Mouse (Mus musculus) MEL (cell line): ENCODE data around the gene Mrpl42. TPM values are rescaled to one million over a fixed set of nuclear protein-coding genes. Genes with fewer than 3 reads are reported as not detected.
A peak's percentile ranks its signal among the peaks of the same experiment; 100 is the strongest.

Experiments
- DNase-seq: peaks from one replicate; pipeline ENCODE4 v3.0.0; 2011; ENCODE audit warnings: low read depth, low spot score
- H3K27ac ChIP-seq: 2 replicates; pipeline ENCODE4 v1.5.1; 2012; ENCODE audit warnings: low read depth, mild to moderate bottlenecking, control low read depth, low read length, moderate library complexity; ENCODE audit not compliant: control insufficient read depth
- H3K27me3 ChIP-seq, 2 experiments: fragments of 150-350 bp in 1 of 2; sonication (generic) in 1 of 2; 2 replicates each; pipeline ENCODE4 v1.6.1; 2012; ENCODE audit warnings: low read length in 2 of 2, mild to moderate bottlenecking in 2 of 2, improper control_type of control experiment in 1 of 2, moderate library complexity in 1 of 2; ENCODE audit not compliant: insufficient read depth in 2 of 2, control insufficient read depth in 1 of 2
- H3K36me3 ChIP-seq, 2 experiments: 2 replicates each; pipeline ENCODE4 v1.6.1; 2012 to 2014; ENCODE audit warnings: low read length in 2 of 2, improper control_type of control experiment in 1 of 2, inconsistent platforms in 1 of 2, mild to moderate bottlenecking in 1 of 2; ENCODE audit not compliant: insufficient read depth in 2 of 2, control insufficient read depth in 1 of 2
- H3K4me1 ChIP-seq, 2 experiments: fragments of 150-350 bp in 1 of 2; sonication (generic) in 1 of 2; 2 replicates each; pipeline ENCODE4 v1.6.1; 2012; ENCODE audit warnings: low read length in 2 of 2, improper control_type of control experiment in 1 of 2, mild to moderate bottlenecking in 1 of 2; ENCODE audit not compliant: insufficient read depth in 2 of 2, control insufficient read depth in 1 of 2
- H3K4me3 ChIP-seq, 2 experiments: fragments of 150-350 bp in 1 of 2; sonication (generic) in 1 of 2; 2 replicates each; pipeline ENCODE4 v1.5.1; 2012; ENCODE audit warnings: low read depth in 2 of 2, low read length in 2 of 2, mild to moderate bottlenecking in 2 of 2, moderate library complexity in 2 of 2, control low read depth in 1 of 2, improper control_type of control experiment in 1 of 2; ENCODE audit not compliant: control insufficient read depth in 1 of 2, insufficient read depth in 1 of 2
- H3K79me2 ChIP-seq: 2 replicates; pipeline ENCODE4 v1.6.1; 2012; ENCODE audit warnings: mild to moderate bottlenecking, low read length, moderate library complexity; ENCODE audit not compliant: control insufficient read depth, poor library complexity, insufficient read depth
- H3K9ac ChIP-seq: 2 replicates; pipeline ENCODE4 v1.6.1; 2012; ENCODE audit warnings: low read depth, mild to moderate bottlenecking, control low read depth, low read length, moderate library complexity; ENCODE audit not compliant: control insufficient read depth, poor library complexity, severe bottlenecking
- H3K9me3 ChIP-seq: fragments of 150-350 bp; sonication (generic); replicated peaks from 2 replicates; pipeline ENCODE4 v1.6.1; 2012; ENCODE audit warnings: mild to moderate bottlenecking, low read length, improper control_type of control experiment, moderate library complexity; ENCODE audit not compliant: insufficient read depth
- BHLHE40 ChIP-seq: IDR thresholded peaks from 2 replicates; pipeline ENCODE4 v1.6.1; 2012; ENCODE audit warnings: low read depth, mild to moderate bottlenecking, inconsistent platforms, low read length, improper control_type of control experiment, borderline replicate concordance
- CHD1 ChIP-seq: IDR thresholded peaks from 2 replicates; pipeline ENCODE4 v1.6.1; 2012; ENCODE audit warnings: low read depth, mild to moderate bottlenecking, inconsistent platforms, low read length, improper control_type of control experiment
- CHD2 ChIP-seq: IDR thresholded peaks from 2 replicates; pipeline ENCODE4 v1.6.1; 2011; ENCODE audit warnings: low read length, improper control_type of control experiment
- CTCF ChIP-seq, 3 experiments: IDR thresholded peaks in 2 of 3; conservative IDR thresholded peaks in 1 of 3; 2 replicates each; pipeline ENCODE4 v1.5.1; 2011 to 2012; ENCODE audit warnings: low read length in 3 of 3, low read depth in 2 of 3, mild to moderate bottlenecking in 2 of 3, improper control_type of control experiment in 1 of 3, inconsistent platforms in 1 of 3, mixed read lengths in 1 of 3, moderate library complexity in 1 of 3; ENCODE audit not compliant: control insufficient read depth in 1 of 3, insufficient read depth in 1 of 3, poor library complexity in 1 of 3, severe bottlenecking in 1 of 3
- ELF1 ChIP-seq: IDR thresholded peaks from 2 replicates; pipeline ENCODE4 v1.6.1; 2014; ENCODE audit warnings: low read depth, mild to moderate bottlenecking, inconsistent platforms, low read length, improper control_type of control experiment, moderate library complexity
- GATA1 ChIP-seq: IDR thresholded peaks from 2 replicates; pipeline ENCODE4 v1.6.1; 2011; ENCODE audit warnings: low read depth, low read length, improper control_type of control experiment
- HCFC1 ChIP-seq: IDR thresholded peaks from 2 replicates; pipeline ENCODE4 v1.6.1; 2012; ENCODE audit warnings: low read depth, mild to moderate bottlenecking, inconsistent platforms, low read length, improper control_type of control experiment, moderate library complexity
- JUND ChIP-seq: IDR thresholded peaks from 2 replicates; pipeline ENCODE4 v1.6.1; 2011; ENCODE audit warnings: low read depth, mild to moderate bottlenecking, improper control_type of control experiment, low read length
- MAX ChIP-seq: IDR thresholded peaks from 2 replicates; pipeline ENCODE4 v1.6.1; 2011; ENCODE audit warnings: low read length, improper control_type of control experiment
- NRF1 ChIP-seq: IDR thresholded peaks from 2 replicates; pipeline ENCODE4 v1.6.1; 2014; ENCODE audit warnings: low read depth, mild to moderate bottlenecking, inconsistent platforms, low read length, improper control_type of control experiment, moderate library complexity; ENCODE audit not compliant: poor library complexity, insufficient read depth, severe bottlenecking
- POLR2A ChIP-seq, 2 experiments: IDR thresholded peaks; 2 replicates each; pipeline ENCODE4 v1.6.1; 2011 to 2012; ENCODE audit warnings: low read length in 2 of 2, mild to moderate bottlenecking in 2 of 2, control low read depth in 1 of 2, improper control_type of control experiment in 1 of 2, low read depth in 1 of 2, moderate library complexity in 1 of 2; ENCODE audit not compliant: control insufficient read depth in 1 of 2, insufficient read depth in 1 of 2, poor library complexity in 1 of 2
- POLR2AphosphoS2 ChIP-seq: IDR thresholded peaks from 2 replicates; pipeline ENCODE4 v1.6.1; 2011; ENCODE audit warnings: low read length, improper control_type of control experiment
- RAD21 ChIP-seq: IDR thresholded peaks from 2 replicates; pipeline ENCODE4 v1.6.1; 2011; ENCODE audit warnings: mild to moderate bottlenecking, low read depth, low read length, improper control_type of control experiment
- RCOR1 ChIP-seq: IDR thresholded peaks from 2 replicates; pipeline ENCODE4 v1.6.1; 2012; ENCODE audit warnings: low read depth, mild to moderate bottlenecking, inconsistent platforms, low read length, improper control_type of control experiment
- SIN3A ChIP-seq: IDR thresholded peaks from 2 replicates; pipeline ENCODE4 v1.6.1; 2012; ENCODE audit warnings: low read length, improper control_type of control experiment, inconsistent platforms
- SMC3 ChIP-seq: IDR thresholded peaks from 2 replicates; pipeline ENCODE4 v1.6.1; 2011; ENCODE audit warnings: low read depth, low read length, improper control_type of control experiment
- TAL1 ChIP-seq: IDR thresholded peaks from 2 replicates; pipeline ENCODE4 v1.6.1; 2012; ENCODE audit warnings: mild to moderate bottlenecking, inconsistent platforms, low read length, moderate library complexity, mixed read lengths
- USF1 ChIP-seq: IDR thresholded peaks from 2 replicates; pipeline ENCODE4 v1.6.1; 2014; ENCODE audit warnings: low read depth, mild to moderate bottlenecking, inconsistent platforms, low read length, improper control_type of control experiment, moderate library complexity
- USF2 ChIP-seq, 2 experiments: IDR thresholded peaks; 2 replicates each; pipeline ENCODE4 v1.6.1; 2011 to 2012; ENCODE audit warnings: improper control_type of control experiment in 2 of 2, low read length in 2 of 2, borderline replicate concordance in 1 of 2, inconsistent platforms in 1 of 2, low read depth in 1 of 2, mild to moderate bottlenecking in 1 of 2; ENCODE audit not compliant: insufficient read depth in 1 of 2
- ZC3H11A ChIP-seq: IDR thresholded peaks from 2 replicates; pipeline ENCODE4 v1.6.1; 2012; ENCODE audit warnings: low read depth, mild to moderate bottlenecking, inconsistent platforms, low read length, improper control_type of control experiment
- polyA plus RNA-seq, 2 experiments: library from polyadenylated mRNA; stranded (reverse) in 1 of 2; unstranded in 1 of 2; fragments of >175 nt in 1 of 2; fragments of >200 nt in 1 of 2; gene quantifications; 2 replicates each; pipeline versions ENCODE4 v1.2.1 to v1.2.4; 2012; ENCODE audit warnings: low replicate concordance in 2 of 2, low read depth in 1 of 2; ENCODE audit not compliant: insufficient read length in 2 of 2, insufficient read depth in 1 of 2, missing spikeins in 1 of 2
- total RNA-seq: library from RNA; depleted of rRNA; stranded (reverse); fragments of 300-350 nt; gene quantifications from 2 replicates; pipeline ENCODE4 v1.2.3, GENCODE M21; 2012

Mrpl42 gene
- total and polyA plus RNA-seq, 3 experiments: 187 to 1,026 (median 298) TPM

DNA sequence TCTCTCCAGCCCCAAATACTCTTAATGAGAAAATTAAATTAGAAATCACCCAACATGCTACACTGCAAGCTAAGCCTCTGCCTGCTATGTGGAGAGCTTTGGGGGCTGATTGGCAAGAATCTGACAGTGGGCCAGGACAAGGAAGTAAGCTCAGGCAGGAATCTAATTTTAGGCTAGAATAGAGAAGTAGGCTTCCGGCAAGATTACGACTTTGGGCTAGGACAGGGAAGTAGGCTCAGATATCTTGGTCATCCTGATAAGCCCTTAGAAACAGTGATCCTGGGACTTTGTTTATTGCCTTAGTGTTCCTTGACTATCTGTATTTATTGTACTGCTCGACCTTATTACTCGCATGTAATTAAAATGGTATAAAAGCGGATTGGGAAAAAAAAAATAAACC, 7.5 kb downstream of the Mrpl42 start (continued):
- peak; percentile 93 for TF ChIP-seq GATA1
- TF ChIP-seq RCOR1: peak; percentile 75
- no peak for TF ChIP-seq USF1
- peak; percentile 49; the same call in 1 of the 2 replicates for TF ChIP-seq SIN3A
- no peak for TF ChIP-seq MAX
- TF ChIP-seq CHD1: no peak
- TF ChIP-seq USF2 (IDR thresholded peaks at IDR 0.05; ENCODE audit: borderline replicate concordance in 1 of 2, insufficient read depth in 1 of 2, low read depth in 1 of 2, low read length in 2 of 2): no peak
- no peak for TF ChIP-seq HCFC1
- no peak for TF ChIP-seq POLR2A (IDR thresholded peaks at IDR 0.05; ENCODE audit: control insufficient read depth in 1 of 2, insufficient read depth in 1 of 2, low read depth in 1 of 2, low read length in 2 of 2, poor library complexity in 1 of 2)
- no peak for TF ChIP-seq ZC3H11A
- TF ChIP-seq BHLHE40: no peak
- no peak for TF ChIP-seq POLR2AphosphoS2
- TF ChIP-seq ELF1: no peak; the same call in none of the 2 replicates
- TF ChIP-seq CHD2: no peak
- no peak for TF ChIP-seq SMC3

DNA sequence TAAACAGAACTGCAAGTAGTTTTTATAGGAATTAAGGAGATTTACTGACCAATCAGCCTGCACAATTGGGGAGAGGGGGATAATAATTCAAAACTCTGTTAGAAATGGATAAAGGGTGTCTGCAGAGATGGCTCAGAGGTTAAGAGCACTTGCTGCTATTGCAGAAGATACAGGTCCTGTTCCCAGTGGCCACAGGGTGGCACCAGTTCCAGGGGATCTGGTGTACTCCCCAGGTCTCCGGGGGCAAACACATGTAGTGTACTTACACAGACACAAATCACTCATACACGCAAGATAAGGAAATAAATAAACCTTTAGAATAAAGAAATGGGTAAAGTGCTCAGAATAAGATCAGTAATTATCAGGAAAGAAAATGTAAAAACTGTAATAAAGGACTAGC, 12.1 kb downstream of the Mrpl42 start:
- H3K4me1 ChIP-seq: no peaks in the 10 kb centered on the region
- no peaks in the 10 kb centered on the region for H3K79me2 ChIP-seq
- no peak overlapping the region for H3K4me3 ChIP-seq
- H3K9me3 ChIP-seq: no peaks in the 10 kb centered on the region
- no peak overlapping the region for H3K27ac ChIP-seq
- peak; percentile 12 to 55 (median 52); a peak in 5 of 6 replicates for TF ChIP-seq CTCF (IDR thresholded peaks at IDR 0.05 in 2 of 3, conservative IDR thresholded peaks at IDR 0.05 in 1 of 3; ENCODE audit: control insufficient read depth in 1 of 3, insufficient read depth in 1 of 3, low read depth in 2 of 3, low read length in 3 of 3, poor library complexity in 1 of 3, severe bottlenecking in 1 of 3)
- no peak for TF ChIP-seq ELF1
- TF ChIP-seq SMC3: peak; percentile 57
- TF ChIP-seq NRF1: no peak
- TF ChIP-seq ZC3H11A: 0 out of 2 replicates have a peak, but pooled peaks have one; percentile 7
- TF ChIP-seq TAL1: no peak
- peak; percentile 34 for TF ChIP-seq RAD21
- TF ChIP-seq HCFC1: no peak
- peaks cover 2 to 17% of the 10 kb centered on the region in 2 experiments for H3K36me3 ChIP-seq
- H3K27me3 ChIP-seq: no peaks in the 10 kb centered on the region
- DNase-seq: peak; percentile 37
- H3K9ac ChIP-seq: no peak overlapping the region

DNA sequence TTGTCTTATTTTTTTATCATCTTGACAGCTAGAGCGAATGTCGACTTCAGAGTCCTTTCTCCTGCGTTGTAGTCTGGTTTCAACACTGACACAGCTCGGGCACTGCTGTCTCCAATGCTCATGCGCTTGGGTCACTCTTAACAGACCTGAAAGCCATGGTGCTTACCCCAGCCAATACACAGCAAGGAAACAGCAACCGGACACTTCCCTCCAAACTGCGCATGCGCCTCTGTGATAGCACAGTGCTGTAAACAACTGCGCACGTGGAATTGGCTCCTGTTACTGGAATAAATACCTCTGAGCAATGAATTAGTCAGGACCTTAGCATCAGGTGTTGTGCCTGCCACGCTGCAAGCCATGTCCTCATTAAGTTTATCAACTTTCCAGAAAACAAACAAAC, 24.2 kb downstream of the Mrpl42 start:
- Histone ChIP-seq H3K4me3 (no peak overlapping the region), H3K27ac (no peak overlapping the region), H3K4me1 (no peaks in the 10 kb centered on the region), H3K79me2 (no peaks in the 10 kb centered on the region), H3K9me3 (no peaks in the 10 kb centered on the region), H3K9ac (no peak overlapping the region), H3K36me3 (peaks cover 0 to 3% of the 10 kb centered on the region in 2 experiments; a peak in 1 of 4 replicates), H3K27me3 (no peaks in the 10 kb centered on the region)
- TF ChIP-seq JUND: no peak
- no peak for DNase-seq
